Mouse (Mus musculus) olfactory bulb, adult 2 months (tissue): Measurements from ENCODE around the gene Rpusd1.

Source experiments
- CTCF ChIP-seq: fragments of 200-500 bp; IDR thresholded peaks from 2 replicates; pipeline ENCODE4 v1.5.1; 2012; ENCODE audit warnings: low read depth, mild to moderate bottlenecking, low read length, moderate library complexity; ENCODE audit not compliant: insufficient read depth
- POLR2A ChIP-seq: fragments of 200-500 bp; IDR thresholded peaks from 2 replicates; pipeline ENCODE4 v1.6.1; 2012; ENCODE audit warnings: mild to moderate bottlenecking, low read depth, low read length, moderate library complexity; ENCODE audit not compliant: insufficient read depth

DNA sequence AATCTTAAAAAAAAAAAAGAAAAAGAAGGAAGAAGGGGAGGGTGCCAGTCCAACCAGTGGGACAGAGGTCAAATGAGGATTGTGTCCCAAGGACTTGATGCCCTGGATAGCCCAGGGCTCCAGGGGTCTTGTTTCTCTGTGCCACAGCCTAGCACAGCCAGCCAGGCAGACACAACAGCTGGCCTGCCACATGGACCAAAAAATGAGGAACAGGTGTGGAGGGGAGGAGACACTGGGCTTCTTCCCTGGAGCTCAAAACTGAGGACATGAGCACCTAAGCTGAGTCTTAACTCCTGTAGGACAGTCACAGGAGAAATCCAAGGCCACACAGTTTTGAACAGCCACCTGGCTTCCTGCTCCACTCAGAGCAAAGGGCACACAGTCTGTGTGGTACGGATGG, 31.2 kb upstream of the Rpusd1 start:
- TF ChIP-seq CTCF, result no peak
- no peak for TF ChIP-seq POLR2A
